Mouse (Mus musculus) skeletal muscle tissue, postnatal 0 days (tissue): Measurements from ENCODE around the gene Psmd10. TPM values are rescaled to one million over a fixed set of nuclear protein-coding genes. Genes with fewer than 3 reads are reported as not detected.

Experiments used
- polyA plus RNA-seq: library from polyadenylated mRNA; unstranded; fragments of >200 nt; fragmentation: Nextera tagmentation; extraction: Ambion mirVana; gene quantifications from 2 replicates; pipeline ENCODE4 v1.2.1, GENCODE M21; 2015

Psmd10 gene
- 37.9 TPM in 2 replicates for polyA plus RNA-seq

GRCm38 (mm10) chrX:140956272-140956940 is at the start of gene Psmd10, which contains the start of gene Atg4a:
Psmd10 (minus strand) TSS chrX:140956728.
Atg4a (plus strand) TSS chrX:140956907.

GRCm38 (mm10) chrX:140907360-140907759 is 49.2 kb downstream of the Psmd10 start, which contains the start of gene Vsig1:
Vsig1 (plus strand) TSS chrX:140907608.

Other genes starting within 250 kb of the Psmd10 start
- not detected in 2 replicates for gene Tex13b, start 143.3 kb downstream of the Psmd10 start, polyA plus RNA-seq
- gene Vsig1, start 49.1 kb downstream of the Psmd10 start, polyA plus RNA-seq = 0.07 TPM in 1 of 2 replicates, not detected in the other
- gene Atg4a, start 179 bp upstream of the Psmd10 start, polyA plus RNA-seq = 42.6 and 45.1 TPM in 2 replicates